Mouse (Mus musculus) stomach, postnatal 0 days (tissue): Measurements from ENCODE around the gene Chchd3. TPM values are rescaled to one million over a fixed set of nuclear protein-coding genes. Genes with fewer than 3 reads are reported as not detected.

Experiments used
- ATAC-seq: fragments of 200-750 bp; cut with Nextera tagmentation; 2 replicates; pipeline ENCODE4 v1.8.0; 2017; ENCODE audit not compliant: low FRiP score, low TSS enrichment
- DNase-seq: peaks from one replicate; pipeline ENCODE4 v3.0.0-alpha.2; 2016; ENCODE audit warnings: low spot score
- H3K27ac ChIP-seq: fragments of 300-500 bp; sonication (generic); replicated peaks from 2 replicates; pipeline ENCODE4 v1.5.1; 2014; ENCODE audit warnings: mild to moderate bottlenecking, control low read depth
- H3K27me3 ChIP-seq: fragments of 300-500 bp; sonication (generic); 2 replicates; pipeline ENCODE4 v1.6.1; 2014; ENCODE audit warnings: low read length; ENCODE audit not compliant: control insufficient read depth, insufficient read depth
- H3K36me3 ChIP-seq: fragments of 300-500 bp; sonication (generic); 2 replicates; pipeline ENCODE4 v1.6.1; 2014; ENCODE audit warnings: low read length, mixed read lengths; ENCODE audit not compliant: control insufficient read depth, insufficient read depth
- H3K4me1 ChIP-seq: fragments of 300-500 bp; sonication (generic); replicated peaks from 2 replicates; pipeline ENCODE4 v1.6.1; 2014; ENCODE audit warnings: antibody characterized with exemption; ENCODE audit not compliant: control insufficient read depth, insufficient read depth
- H3K4me2 ChIP-seq: fragments of 300-500 bp; sonication (generic); replicated peaks from 2 replicates; pipeline ENCODE4 v1.6.1; 2014; ENCODE audit warnings: low read depth, mild to moderate bottlenecking, control low read depth, moderate library complexity
- H3K4me3 ChIP-seq: fragments of 300-500 bp; sonication (generic); 2 replicates; pipeline ENCODE4 v1.5.1; 2014; ENCODE audit warnings: low read depth, low read length, control low read depth
- H3K9ac ChIP-seq: fragments of 300-500 bp; sonication (generic); 2 replicates; pipeline ENCODE4 v1.6.1; 2014; ENCODE audit warnings: mild to moderate bottlenecking, low read length, control low read depth, mixed read lengths
- H3K9me3 ChIP-seq: fragments of 300-500 bp; sonication (generic); 2 replicates; pipeline ENCODE4 v1.6.1; 2016; ENCODE audit warnings: low read length; ENCODE audit not compliant: control insufficient read depth
- CTCF ChIP-seq: IDR thresholded peaks from 2 replicates; pipeline ENCODE4 v1.5.1; 2016; ENCODE audit warnings: antibody characterized with exemption, low read depth, mild to moderate bottlenecking, moderate library complexity
- EP300 ChIP-seq: optimal IDR thresholded peaks from 2 replicates; pipeline ENCODE3; 2016; ENCODE audit warnings: antibody characterized with exemption
- WGBS: fragments of 180-500 bp; shearing (Covaris S2); extraction: QIAGEN DNeasy Blood & Tissue Kit; methylation state at CpG from one replicate; pipeline ENCODE4 v1.1.7; 2014; 5-methylcytosine and 5-hydroxymethylcytosine counted together
- polyA plus RNA-seq: library from polyadenylated mRNA; unstranded; fragments of >200 nt; fragmentation: Nextera tagmentation; extraction: Ambion mirVana; gene quantifications from 2 replicates; pipeline ENCODE4 v1.2.1, GENCODE M21; 2015

Chchd3 gene
- 91.0 and 92.4 TPM in 2 replicates for polyA plus RNA-seq

DNA sequence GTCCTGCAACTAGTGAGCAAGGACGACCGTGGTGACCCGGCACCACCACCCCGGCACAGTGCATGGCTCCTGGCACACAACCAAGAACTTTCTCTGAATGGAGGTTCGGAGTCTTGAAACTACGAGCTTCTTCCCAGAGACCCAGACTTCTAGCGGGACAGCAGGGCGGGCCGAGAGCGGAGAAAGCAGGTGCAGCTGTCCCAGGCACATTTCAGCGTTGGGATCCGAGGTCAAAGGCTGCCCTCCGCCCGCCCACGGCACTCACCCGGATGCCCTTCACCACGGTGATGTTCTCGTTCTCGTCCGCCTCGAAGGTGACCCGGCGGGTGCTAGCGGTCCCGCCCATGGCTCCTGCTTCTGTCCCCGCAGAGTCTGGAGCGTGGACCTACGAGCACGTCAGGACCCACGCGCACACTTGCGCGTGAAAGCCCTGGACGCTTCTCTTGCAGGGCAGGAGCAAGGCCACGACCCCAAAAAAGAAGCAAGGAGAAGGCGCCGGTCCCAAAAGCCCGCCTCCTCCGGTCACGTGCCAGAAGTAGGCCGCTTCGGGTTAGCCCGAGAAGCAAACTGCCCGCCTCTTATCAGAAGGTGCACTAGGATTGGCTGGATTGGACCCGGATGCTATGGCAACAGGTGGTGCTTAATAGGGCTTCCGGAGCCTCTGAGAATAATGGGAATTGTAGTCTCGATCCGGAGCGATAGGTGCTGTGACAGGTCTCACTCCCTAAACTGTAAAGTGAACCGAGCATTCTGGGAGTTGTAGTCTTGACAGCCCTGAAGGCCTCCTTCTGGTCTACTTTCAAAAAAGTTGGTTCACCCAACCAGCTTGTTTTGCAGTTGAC lies at the start of gene Chchd3:
Gene Chchd3, minus strand, starts transcription at position 526 of the 842 bp plus-strand sequence.
- DNase-seq (peak; percentile 96), ATAC-seq (peak; percentile 100)
- Histone ChIP-seq H3K4me2 (peak within 1 kb of the TSS; percentile 77), H3K4me1 (no peaks in the 10 kb centered on the region), H3K27ac (peak within 1 kb of the TSS; percentile 56), H3K9me3 (no peaks in the 10 kb centered on the region), H3K36me3 (no peaks in the 10 kb centered on the region), H3K9ac (peak within 1 kb of the TSS; percentile 79), H3K27me3 (no peaks in the 10 kb centered on the region), H3K4me3 (peak within 1 kb of the TSS; percentile 92)
- WGBS, result under 1% methylated on average over 50 of the region's 50 CpGs
- TF ChIP-seq CTCF, result peak; percentile 20
- TF ChIP-seq EP300, result no peak

DNA sequence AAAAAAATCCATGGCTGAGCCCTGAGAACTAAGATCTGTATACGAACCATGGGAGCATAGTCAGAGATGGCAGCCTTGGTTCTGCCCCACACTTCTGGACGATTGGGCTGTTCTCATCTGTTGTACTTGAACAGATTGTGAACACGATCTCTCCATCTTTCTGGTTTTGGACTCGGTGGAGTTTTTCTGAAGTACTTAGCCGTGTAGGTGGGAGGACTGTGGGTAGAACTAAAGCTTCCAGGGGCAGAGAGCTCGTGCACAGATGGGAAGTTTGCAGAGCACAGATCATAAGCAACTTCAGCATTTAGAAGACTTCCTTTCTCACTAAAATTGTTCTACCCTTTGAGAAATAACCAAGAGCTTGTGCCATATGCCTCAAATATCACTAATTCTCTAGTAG lies 44.6 kb upstream of the Chchd3 start:
- Histone ChIP-seq H3K36me3 (no peaks in the 10 kb centered on the region), H3K4me2 (no peak overlapping the region), H3K27me3 (no peaks in the 10 kb centered on the region), H3K9me3 (no peaks in the 10 kb centered on the region), H3K4me3 (no peak overlapping the region), H3K9ac (no peak overlapping the region), H3K27ac (no peak overlapping the region), H3K4me1 (no peaks in the 10 kb centered on the region)
- TF ChIP-seq CTCF (no peak), EP300 (no peak)
- no peak for DNase-seq
- WGBS, result 84% methylated on average over 6 of the region's 6 CpGs
- no peak for ATAC-seq

DNA sequence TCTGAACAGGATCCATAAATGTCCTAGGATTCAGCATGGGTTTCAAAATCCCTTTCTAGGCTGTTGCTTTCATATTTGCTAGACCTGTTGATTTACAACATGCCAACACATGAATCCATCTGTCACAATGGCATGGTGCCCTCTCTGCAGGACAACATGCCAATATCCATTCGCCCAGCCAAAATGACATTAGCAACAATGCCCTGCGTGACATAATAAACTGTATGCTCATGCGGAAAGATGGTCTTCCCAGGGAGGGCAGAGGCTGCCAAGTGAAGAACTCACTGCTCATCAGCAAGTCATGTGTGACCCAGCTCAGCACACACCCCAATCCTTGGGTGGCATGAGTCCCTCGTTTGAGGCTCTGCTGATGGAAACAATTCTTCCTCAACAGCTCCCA lies 38.8 kb upstream of the Chchd3 start:
- H3K4me2 ChIP-seq, result no peak overlapping the region
- H3K4me1 ChIP-seq, result no peaks in the 10 kb centered on the region
- H3K9ac ChIP-seq, result no peak overlapping the region
- no peaks in the 10 kb centered on the region for H3K27me3 ChIP-seq
- no peaks in the 10 kb centered on the region for H3K9me3 ChIP-seq
- DNase-seq (no peak), ATAC-seq (no peak)
- TF ChIP-seq CTCF (no peak), EP300 (no peak)
- no peak overlapping the region for H3K4me3 ChIP-seq
- 78% methylated on average over 4 of the region's 4 CpGs for WGBS
- H3K36me3 ChIP-seq, result no peaks in the 10 kb centered on the region
- no peak overlapping the region for H3K27ac ChIP-seq

DNA sequence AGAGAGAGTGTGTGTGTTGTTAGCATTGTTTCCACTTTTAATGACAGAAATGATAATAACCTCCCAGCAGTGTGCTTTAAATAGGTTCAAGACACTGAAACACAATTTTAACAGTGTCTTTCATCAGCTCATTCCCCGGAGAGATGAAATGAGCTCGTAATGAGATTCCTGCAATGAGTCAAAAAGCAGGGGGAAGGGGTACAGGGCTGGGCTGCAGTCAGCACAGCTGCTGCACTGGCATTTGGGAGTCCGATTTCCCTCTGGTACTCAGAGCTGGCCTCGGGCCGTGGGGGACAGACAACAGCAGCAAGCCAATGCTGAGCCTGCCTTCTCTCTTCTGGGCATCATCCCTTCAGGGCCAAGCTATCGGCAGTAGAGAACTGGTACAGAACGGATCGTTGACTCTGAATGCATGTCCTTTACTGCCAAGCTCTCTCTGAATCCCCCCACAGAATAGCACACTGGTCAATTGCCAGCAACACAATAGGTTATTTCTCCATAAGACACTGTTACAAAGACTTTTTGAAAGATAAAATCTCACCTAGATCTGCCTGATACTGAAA lies 34.7 kb upstream of the Chchd3 start:
- Histone ChIP-seq H3K27me3 (no peaks in the 10 kb centered on the region), H3K4me2 (no peak overlapping the region), H3K4me1 (no peaks in the 10 kb centered on the region), H3K27ac (no peak overlapping the region), H3K9ac (no peak overlapping the region), H3K4me3 (no peak overlapping the region), H3K36me3 (no peaks in the 10 kb centered on the region), H3K9me3 (no peaks in the 10 kb centered on the region)
- no peak for TF ChIP-seq EP300
- TF ChIP-seq CTCF, result no peak
- ATAC-seq (no peak), DNase-seq (no peak)
- WGBS, result 76% methylated on average over 8 of the region's 8 CpGs

DNA sequence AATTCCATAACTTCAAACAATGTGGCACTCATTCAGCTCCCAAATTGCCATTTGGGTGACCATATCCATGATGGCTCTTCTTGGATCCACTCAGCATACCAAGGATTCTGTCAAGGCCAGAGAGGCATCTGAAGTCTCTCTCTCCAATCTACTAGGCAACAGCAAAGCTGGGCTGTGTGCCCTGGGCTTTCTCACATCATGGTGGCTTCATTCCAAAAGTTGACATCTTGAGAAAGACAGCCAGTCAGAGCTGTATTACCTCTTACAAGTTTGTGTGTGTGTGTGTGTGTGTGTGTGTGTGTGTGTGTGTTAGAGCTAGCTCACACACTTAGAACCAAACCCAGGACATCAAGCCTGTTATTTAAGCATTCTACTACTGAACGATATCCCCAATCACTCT lies 20.1 kb upstream of the Chchd3 start:
- H3K4me1 ChIP-seq, result no peaks in the 10 kb centered on the region
- H3K4me2 ChIP-seq, result no peak overlapping the region
- H3K9me3 ChIP-seq, result no peaks in the 10 kb centered on the region
- H3K9ac ChIP-seq, result no peak overlapping the region
- H3K27ac ChIP-seq, result no peak overlapping the region
- TF ChIP-seq EP300 (no peak), CTCF (no peak)
- ATAC-seq (no peak), DNase-seq (no peak)
- no peak overlapping the region for H3K4me3 ChIP-seq
- no peaks in the 10 kb centered on the region for H3K27me3 ChIP-seq
- WGBS, result 90% methylated on average over 1 of the region's 1 CpGs
- H3K36me3 ChIP-seq, result no peaks in the 10 kb centered on the region

DNA sequence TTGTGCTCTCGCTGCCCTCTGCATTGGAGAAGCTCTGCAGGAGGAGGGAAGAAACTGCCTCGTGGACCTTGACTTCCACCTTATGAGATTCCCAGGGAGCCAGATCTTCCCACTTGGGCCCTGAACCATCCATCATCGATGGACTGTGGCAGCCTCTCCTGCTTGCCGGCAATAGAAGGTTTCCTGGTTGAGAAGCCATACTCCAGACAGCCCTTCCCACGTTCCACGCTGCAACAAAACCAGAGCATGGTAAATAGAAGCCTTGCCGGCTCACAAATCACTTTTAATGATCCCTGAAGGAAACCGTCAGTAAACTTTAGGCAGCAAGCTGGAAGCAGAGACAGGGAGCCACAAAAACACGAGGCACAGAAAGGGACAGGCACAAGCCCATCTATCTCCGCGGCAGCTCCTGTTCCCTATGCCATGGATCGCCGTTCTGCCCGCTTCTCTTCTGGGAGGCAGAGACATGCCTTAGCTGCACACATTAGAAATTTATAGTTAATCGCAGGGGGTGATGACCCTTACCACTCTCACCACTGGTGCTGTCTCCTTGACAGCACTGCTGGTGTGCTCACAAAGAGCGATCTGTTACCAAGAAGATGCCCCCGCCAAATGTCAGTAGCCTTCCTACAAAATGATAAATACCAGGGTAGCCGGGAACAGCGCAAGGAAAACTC lies 18.3 kb upstream of the Chchd3 start:
- no peak overlapping the region for H3K4me3 ChIP-seq
- no peak overlapping the region for H3K9ac ChIP-seq
- H3K27me3 ChIP-seq, result no peaks in the 10 kb centered on the region
- TF ChIP-seq EP300 (no peak), CTCF (no peak)
- H3K4me2 ChIP-seq, result no peak overlapping the region
- no peak for DNase-seq
- ATAC-seq, result no peak
- H3K9me3 ChIP-seq, result no peaks in the 10 kb centered on the region
- no peak overlapping the region for H3K27ac ChIP-seq
- H3K36me3 ChIP-seq, result no peaks in the 10 kb centered on the region
- no peaks in the 10 kb centered on the region for H3K4me1 ChIP-seq
- WGBS, result 54% methylated on average over 19 of the region's 19 CpGs
